Mouse (Mus musculus) kidney, postnatal 14 days (tissue): ENCODE results near the gene Rflnb.
A peak's percentile ranks its signal among the peaks of the same experiment; 100 is the strongest.

Experiments used
- DNase-seq: peaks from one replicate; pipeline ENCODE4 v3.0.0; 2022; ENCODE audit warnings: mixed read lengths

Rflnb gene

DNA sequence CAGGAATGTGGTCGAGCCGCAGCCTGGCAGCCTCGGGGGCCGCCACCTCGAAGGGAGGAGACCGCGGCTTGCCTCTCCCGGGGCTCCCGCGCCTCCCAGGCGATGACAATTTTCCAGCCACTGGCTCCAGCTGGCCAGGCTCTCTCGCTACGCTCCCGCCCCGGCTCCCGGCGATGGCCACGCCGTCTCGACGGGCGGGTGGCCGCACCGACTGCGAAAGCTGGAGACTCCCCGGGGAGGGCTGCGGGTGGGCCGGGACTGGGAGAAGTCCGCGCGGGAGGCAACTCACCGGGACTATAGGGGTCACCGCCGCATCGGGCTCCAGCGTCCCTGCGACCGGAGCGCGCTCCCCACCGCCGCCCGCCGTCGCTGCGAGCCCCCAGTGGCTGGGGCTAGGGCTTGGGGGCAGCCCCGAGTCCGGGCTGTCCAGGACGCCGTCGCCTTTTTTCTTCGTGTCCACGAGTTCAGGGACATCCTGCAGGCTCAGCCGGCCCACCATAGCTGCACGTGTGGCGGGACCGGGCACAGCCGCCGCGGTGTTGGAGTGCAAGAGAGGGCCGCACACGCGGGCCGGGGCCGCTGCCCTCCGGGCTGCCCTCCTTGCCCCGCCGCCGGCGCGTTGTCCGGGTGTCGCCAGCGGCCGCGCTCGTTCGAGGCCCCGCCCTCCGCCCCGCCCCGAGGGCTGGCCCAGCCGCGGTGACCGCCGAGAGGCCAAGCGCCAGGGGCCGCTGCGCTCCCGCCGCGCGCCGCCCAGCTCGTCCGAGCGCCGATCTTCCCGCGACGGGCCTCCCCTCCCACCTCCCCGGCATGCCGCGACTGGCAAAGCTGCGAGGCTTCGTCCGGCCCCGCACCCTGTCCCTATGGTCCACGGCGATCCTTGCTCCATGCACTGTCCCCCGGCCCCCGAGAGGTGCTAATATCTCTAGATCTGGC lies at the start of gene Rflnb:
Gene Rflnb (minus strand): TSS at position 644 of the 933 bp plus-strand sequence.
- DNase-seq, result peak; percentile 95

DNA sequence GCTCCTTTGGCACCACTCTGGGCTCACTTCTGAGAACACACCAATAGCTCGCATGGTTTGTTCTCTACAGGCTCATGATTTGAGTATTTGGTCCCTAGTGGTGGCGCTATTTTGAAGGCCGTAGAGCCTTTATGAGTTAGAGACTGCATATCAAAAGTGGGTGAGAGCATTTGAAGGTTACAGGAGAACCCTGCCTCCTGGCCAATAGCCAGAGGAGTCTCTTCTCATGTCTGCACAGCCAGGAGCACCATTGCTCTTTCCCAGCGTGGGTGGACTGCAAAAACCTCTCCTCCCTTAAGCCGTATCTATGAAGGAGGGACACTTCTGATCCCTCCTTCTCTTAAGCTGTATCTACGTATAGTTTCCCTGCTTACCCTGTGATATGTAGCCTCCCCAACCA lies 49.8 kb upstream of the Rflnb start:
- no peak for DNase-seq

DNA sequence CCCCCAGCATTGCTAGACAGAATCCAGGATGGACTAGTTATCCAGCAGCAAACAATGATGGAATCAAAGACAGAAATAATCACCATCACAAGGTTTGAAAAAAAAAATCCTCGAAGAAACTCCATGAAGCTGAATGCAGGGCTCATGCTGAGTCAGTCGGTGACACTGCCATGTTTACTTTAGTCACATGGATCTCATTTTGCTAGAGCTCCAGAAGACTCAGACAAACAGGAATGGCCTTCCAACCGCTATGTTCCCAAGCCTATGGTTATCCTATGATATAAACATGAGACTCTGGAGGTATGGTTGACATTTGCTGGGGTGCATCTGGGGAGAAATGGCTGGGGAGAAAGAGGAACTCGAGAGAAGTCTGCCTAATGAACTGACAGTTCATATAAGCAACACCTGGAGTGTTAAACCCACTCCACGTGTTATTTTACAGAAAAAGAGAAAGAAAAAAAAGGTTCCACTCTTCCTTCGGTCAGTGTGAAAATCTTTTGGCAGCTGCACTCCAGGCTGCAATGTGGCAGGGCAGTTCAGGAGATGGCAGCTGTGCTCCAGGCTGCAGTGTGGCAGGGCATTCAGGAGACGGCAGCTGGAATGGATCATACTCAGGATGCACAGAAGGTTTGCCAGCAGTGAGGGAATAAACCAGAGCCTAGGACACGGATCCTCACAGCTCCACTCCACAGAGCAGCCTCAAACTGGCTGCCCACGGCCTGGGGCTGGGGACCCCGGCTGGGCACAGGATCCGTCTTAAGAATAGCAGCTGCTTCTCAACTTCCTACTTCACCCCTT lies 46.9 kb upstream of the Rflnb start:
- no peak for DNase-seq

DNA sequence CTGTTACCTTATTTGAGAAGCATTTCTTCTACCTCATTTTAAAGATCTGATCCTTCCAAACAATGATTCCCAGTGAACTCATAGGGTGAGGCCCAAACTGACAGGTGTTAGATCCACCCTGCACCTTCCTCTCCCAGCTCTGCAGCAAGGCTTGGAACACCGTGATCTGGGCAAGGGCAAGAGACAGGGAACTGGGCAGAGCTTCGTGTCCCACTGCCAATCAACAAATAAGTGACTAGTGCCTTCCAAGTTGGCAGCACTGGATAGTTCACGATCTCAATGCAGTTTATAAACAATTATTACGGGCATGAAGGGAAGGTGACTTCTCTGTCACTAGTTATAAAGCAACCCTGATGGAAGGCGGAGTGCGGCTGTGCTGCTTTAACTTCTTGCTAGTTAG lies 42.2 kb upstream of the Rflnb start:
- no peak for DNase-seq

DNA sequence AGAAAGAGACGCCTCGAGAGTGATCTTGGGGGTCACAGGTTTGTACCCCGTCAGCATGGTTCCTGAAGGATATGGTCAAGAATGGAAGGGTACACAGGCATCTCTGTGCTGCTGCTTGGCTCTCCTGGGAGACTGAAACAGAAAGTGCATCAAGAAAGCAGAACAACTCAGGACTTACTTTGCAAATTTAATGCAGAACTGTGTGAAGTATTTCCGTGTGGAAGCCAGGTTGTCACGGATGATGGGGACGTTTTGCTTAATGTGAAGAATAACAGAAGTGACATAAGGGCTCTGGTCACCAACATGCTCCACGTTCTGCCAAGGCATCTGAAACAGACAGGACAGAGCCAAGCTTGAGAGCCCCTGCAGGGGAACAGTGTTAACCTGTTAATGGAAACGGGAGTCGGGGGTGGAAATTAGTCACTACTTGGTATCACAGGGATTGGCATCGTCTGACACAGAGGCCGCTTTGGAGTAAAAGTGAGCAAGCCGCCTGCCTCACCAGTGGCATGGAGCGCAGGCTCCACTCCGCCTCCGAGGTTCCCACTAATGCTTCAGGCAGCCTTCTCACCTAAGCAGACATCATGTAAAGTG lies 39.1 kb upstream of the Rflnb start:
- DNase-seq, result no peak

DNA sequence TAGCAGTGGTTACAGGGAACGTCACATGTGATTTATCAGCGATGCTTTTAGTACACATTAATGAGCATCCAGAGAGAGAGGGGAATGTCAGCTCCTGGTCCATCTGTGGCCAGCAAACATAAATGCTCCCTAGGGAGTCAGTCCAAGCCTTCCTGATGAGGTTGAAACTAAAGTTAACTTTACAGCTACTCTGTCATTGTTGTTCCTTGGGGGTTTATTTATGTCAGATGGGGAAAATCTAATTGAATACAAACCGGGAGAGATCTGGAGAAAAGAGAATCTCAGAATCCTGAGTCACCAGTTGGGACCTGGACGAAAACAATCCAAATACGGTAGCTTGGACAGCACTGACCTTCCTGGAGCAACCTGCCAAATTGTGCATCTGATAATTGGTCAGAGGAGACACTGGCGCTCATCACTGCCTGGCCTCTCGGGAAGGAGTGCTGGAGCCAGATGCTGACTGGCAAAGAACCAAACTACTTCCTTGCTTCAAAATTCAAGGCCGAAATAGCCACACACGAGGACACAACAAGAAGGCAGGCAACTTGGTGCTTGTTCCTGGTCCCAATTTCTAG lies 38.0 kb upstream of the Rflnb start:
- DNase-seq, result peak; percentile 75

DNA sequence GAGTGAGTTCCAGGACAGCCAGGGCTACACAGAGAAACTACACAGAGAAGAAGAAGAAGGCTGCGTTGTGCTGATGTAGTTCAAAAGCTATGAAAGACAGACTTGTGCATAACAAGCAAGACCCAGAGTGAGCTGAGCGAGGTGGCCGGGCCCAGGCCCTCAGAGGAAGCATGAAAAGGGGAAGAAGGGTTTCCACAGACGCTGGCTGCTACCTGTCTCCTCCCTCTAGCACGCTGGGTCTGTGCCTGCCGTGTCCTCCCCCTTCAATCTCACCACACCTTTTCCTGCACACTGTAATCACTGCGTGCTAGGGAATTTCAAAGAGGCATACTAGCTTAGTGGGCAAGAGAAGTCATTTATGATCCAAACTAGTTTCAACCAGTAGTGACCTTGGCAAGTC lies 36.8 kb upstream of the Rflnb start:
- no peak for DNase-seq

DNA sequence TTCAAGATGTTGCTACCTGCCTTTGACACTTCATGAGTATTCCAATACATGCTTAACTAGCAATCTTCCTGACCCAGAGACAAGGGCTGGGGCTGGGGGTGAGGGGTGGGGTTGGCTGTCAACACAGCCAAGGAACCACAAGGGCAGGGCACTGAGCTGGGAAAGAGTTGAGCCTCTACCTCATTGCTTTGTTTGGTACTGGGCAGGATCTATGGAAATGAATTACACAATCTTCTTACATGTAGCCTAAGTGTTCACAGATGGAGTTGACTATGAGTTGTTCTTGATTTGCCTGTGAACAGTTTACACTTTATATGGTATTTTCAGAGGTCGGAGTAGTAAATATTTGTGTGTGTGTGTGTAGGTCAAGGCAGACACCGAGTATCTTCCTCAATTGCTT lies 33.3 kb upstream of the Rflnb start:
- no peak for DNase-seq

DNA sequence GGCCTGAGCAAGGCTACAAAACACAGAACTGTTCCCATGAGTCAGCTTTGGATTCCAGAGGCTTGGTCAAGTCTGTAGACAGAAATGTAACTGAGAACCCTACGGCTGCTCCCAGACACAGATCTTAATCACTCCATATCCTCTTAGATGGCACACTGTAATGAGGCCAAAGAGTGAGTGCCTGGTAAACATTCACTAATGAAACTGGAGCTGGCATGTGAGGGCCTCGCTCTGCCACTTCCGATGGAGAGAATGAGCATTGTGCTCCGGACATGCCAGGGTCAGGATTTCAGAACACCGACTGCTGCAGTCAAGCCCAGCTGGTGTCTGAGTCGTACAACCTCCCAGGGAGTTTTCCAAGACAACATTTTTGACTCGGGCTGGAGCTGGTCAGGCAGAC lies 32.4 kb upstream of the Rflnb start:
- DNase-seq, result peak; percentile 74

DNA sequence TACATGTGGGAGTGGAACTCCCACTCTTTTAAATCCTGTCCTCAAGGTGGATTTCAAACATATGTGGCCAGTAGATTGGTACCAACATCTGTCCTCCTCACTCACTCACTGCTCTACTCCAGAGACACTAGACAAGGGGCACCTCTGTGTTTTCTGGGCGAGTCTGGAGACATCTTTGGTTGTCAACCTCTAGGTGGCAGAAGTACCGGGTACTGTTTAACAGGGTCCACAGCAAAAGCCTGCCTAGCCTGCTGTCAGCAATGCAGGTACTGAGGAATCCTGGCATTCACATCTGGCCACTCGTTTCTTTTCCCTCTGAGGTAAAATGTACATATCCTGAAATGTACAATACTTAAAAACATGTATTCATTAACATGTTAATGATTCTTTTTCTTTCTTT lies 28.9 kb upstream of the Rflnb start:
- peak; percentile 56 for DNase-seq

DNA sequence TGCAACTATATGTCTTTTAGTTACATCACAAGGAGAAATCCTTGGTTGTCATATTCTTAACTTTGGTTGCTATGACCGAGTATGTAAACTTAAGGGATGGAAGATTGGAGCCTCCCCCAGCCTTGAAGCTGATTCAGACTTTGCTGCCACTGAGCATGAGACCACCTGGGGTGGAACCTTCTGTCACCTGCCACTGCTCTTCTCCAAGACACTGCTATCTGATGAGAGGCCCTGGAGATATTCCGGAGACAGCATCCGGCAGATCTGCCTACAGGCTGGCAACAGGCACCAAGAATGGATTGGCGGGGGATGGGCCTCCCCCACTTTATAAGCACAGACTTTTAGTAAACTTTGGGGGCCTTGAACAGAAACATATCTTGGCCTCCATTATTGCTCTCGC lies 24.9 kb upstream of the Rflnb start:
- DNase-seq, result no peak

DNA sequence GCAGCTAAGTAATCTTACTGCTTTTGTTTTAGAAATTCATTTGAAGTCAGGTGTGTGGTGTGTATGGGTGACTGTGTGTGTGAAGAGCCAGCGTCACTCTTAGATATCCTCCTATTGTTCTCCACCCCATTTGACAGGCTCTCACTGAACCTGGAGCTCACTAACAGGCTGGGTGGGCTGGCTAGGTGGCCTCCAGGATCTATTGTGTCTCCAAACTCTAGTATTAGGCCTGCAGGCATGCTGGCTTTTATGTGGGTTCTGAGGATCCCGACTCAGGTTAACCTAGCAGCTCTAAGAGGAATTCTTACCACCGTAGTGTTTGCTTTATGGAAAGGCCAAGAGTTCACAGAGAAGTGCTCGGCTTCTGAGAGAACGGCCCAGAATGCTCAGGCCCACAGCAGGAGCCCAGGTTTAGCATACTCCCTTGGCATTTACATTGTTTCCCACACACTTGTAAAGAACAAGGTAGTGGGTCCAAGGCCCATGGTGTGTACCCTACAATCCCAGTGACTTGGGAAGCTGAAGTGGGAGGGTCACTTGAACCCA lies 23.5 kb upstream of the Rflnb start:
- no peak for DNase-seq

DNA sequence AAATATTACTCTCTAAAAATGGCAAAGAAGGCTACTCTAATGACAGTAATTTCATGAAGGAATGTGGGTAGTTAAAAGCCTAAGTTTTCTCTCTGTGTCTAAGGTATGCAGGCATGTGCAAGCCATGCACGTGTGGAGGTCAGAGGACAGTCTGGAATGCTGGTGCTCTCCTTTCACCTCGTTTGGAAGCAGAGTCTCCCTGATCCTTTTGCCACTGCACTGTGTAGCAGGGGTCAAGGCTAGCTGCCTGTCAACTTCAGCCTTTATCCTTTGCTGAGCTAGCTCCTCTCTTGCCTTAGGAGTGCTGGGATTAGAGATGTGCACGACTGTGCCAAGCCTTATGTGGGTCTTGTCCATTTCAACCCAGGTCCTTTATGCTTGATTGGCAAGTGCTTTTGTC lies 22.9 kb upstream of the Rflnb start:
- DNase-seq, result no peak

DNA sequence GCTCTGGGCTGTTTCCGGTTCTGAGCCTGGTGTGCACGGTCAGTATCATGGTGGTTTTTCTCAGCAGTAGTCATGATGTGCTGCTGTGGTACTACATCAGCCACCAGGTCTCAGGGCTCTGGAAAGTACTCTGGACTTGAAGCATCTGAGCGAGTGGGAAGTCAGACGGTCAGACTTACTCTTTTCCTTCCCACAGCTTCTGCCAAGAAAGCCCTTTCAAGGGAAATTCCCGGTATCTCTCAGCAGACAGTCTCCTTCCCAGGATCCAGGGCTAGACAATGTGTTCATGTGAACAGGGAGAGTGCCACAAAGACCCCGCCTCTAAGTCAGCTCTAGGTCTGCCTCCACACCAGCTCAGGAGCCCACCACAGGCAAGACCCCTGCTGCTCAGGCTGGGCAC lies 17.8 kb upstream of the Rflnb start:
- no peak for DNase-seq

DNA sequence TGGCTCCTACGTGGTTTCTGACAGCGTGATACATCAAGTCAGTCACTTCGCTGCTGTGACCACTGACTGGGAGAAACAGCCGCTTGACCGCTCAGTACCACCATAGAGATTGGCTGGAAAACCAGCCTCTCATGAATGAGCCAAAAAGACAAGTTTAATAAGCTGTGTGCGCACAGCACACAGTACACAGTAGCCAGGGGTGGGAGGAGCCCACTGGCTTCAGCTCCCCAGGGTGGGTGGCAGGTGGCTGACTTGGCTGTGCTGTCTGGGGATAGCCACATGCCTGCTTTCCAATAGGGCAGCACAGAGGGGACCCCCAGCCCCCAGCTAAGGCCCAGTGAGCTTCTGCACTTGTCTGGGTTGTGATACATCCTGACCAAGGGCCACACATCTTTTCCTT lies 16.9 kb upstream of the Rflnb start:
- no peak for DNase-seq

DNA sequence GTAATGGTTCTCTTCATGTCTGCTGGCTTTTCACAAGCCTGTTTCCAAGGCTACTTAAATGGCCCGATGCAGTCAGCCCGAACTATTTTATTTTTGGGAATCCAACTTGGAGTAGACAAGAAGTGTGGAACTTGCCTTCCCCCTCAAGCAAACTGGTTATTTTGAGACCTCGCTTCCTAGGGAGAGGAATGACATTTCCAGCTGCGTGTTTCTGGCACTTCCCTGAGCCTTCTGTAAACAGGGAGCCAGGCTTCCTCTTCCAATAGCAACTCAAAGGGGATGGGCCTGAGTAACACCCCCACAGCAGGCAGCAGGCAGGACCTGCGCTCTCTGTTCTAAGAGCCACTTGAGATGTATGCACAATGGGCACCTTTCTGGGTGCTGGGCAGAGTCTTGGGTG lies 15.3 kb upstream of the Rflnb start:
- peak; percentile 68 for DNase-seq

DNA sequence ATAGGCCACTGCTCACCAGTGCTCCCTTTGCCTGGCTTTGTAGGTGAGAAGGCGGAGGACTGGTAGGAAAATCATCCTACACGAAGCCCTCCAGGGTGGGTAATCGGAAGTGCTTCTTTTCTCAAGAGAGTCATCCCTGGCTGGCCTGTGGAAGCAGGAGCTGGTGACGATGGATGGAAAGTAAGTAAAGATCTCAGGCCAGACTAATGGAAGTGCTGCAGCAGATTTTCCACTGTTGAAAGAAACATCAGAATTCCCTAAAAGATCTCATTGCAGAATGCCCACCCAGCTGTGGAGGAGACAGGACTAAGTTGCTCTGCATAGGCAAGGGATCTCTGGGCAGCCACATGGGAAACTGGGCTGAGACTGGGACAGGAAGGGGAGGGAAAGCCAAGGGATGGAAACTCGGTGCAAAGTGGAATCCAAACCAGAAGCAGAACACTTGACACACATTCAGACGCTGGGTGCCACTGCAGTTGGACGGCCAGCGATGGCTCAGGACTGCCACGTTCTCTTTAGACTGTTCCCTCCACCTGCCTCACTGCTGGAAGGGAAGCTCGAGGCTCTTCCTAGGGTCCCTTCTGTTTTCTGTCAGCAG lies 14.6 kb upstream of the Rflnb start:
- no peak for DNase-seq

DNA sequence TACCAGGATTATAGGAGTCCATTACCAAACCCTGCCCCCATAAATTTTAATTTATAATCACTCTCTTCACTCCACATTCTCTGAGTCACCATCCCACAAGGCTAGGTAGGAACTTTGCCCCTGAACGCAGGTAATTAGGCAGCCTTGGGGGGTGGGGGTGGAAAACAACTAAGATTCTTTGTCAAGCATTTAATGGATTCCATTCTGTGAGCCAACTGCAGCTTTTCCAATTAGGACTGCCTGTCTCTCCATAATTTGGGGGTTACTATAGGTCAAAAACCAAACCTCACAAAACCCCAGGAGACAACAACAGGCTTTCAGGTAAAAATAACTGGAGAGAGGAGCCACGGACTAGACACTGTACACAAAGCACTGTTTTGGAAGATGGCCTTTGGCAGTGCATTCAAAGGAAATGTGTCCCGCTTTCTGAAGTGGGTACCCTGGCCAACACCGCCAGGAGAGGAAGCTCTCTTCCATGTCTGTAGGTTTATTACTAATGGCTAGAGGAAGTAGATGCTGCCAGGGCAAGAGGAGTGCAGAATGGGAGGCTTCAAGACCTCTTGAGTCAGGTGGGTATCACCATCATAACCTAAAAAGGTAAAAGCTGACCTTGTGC lies 13.3 kb upstream of the Rflnb start:
- DNase-seq, result no peak

DNA sequence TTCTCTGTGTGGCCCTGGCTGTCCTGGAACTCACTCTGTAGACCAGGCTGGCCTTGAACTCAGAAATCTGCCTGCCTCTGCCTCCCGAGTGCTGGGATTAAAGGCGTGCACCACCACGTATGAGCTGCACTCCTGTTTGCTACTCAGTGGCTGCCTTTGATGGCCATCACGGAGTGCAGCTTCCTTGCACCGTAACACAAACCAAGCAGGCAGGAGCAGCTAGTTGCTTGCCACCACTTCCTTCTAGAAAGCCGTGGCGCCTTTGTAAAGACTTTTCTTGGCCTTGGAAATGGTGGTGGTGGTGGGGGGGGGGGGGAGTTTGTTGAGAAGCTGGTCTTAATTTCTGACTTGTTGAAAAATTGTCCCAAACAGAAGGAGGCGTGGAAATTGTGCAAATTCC lies 12.5 kb upstream of the Rflnb start:
- no peak for DNase-seq

DNA sequence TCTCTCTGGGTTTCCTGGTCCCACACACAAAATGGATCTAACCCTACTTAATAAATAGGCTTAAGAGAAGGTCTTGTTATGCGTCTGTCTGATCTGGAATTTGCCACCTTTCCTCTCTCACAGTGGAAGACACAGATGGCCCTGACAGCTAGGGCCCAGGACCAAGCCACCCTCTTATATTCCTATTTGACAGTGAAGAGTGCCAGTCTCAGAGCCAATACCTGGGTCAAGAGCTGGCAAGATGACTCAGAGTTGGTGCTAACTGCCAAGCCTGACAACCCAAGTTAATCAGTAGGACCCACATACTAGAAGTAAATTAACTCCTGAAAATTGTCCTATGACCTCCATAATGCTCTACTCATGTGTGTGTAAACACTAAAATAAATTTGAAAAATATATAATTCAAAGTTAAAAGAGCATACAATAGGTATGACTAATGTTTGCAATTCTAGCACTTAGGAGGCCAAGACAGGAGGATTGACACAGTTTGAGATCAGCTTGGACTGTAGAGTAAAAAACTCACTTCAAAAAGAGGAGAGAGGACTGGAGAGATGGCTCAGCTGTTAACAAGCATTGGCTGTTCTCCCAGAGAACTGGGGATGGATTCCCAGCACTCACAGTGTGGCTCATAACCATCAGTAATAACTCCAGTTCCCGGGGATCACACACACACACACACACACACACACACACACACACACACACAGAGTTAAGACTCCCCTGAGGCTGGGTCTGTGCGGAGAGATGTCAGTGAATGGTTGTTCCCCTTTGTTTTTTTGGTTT lies 11.9 kb upstream of the Rflnb start:
- DNase-seq, result no peak

DNA sequence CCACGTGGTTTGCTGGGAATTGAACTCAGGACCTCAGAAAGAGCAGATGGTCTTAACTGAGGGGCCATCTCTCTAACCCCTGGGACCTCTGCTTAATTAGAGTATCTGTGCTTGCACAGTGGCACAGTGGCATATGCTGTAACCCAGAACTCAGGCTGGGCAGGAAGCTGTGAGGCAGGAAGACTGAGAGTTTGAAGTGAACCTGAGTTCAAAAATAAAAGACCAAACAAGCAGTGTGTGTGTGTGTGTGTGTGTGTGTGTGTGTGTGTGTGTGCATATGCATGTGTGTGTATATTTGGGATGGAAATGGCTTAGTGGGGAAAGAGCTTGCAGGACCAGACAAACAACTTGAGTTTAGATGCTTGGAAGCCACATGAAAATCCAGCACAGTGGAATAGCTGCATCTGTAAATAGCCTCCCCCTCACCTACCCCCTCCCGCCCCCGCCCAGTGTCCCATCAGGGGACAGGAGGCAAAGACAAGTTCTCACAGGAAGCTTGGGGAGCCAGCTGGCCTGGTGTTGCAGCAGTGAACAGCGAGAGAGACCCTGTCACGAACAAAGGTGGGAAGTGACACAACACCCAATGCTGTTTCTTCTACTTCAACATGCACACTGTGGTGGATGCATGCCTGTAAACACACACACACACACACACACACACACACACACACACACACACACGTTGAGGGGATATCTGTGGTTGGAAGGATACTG lies 10.2 kb upstream of the Rflnb start:
- DNase-seq, result peak; percentile 33
